Mouse (Mus musculus) urinary bladder, adult 18-20 months (tissue): ENCODE results near the gene Nf2.

Experiments
- DNase-seq, 2 experiments: peaks; one replicate each; pipeline ENCODE4 v3.0.0; 2022; ENCODE audit warnings: low spot score in 2 of 2, mixed read lengths in 2 of 2

Gene Nf2

GRCm38 (mm10) chr11:4849258-4849943 lies at the start of gene Nf2:
Gene Nf2 (minus strand): TSS chr11:4849536.
- DNase-seq = peak; percentile 89 to 97

- DNase-seq = peak; percentile 68 to 74
Measured at GRCm38 (mm10) chr11:4894848-4895816, 45.8 kb upstream of the Nf2 start, which contains the start of gene Thoc5. Gene Thoc5 (plus strand): TSS chr11:4895320.

- no peak for DNase-seq
Measured at GRCm38 (mm10) chr11:4886987-4887386, 37.7 kb upstream of the Nf2 start.

- DNase-seq = peak in 1 of 2 experiments; percentile 25
Measured at GRCm38 (mm10) chr11:4885385-4885903, 36.1 kb upstream of the Nf2 start.

GRCm38 (mm10) chr11:4882892-4883627 lies 33.7 kb upstream of the Nf2 start:
- peak; percentile 20 to 33 for DNase-seq

- DNase-seq = no peak
Measured at GRCm38 (mm10) chr11:4881087-4881486, 31.8 kb upstream of the Nf2 start.

- DNase-seq = no peak
Measured at GRCm38 (mm10) chr11:4874551-4874950, 25.2 kb upstream of the Nf2 start.

GRCm38 (mm10) chr11:4873755-4874475 lies 24.6 kb upstream of the Nf2 start, which contains the start of gene Nipsnap1:
Gene Nipsnap1 (plus strand): TSS chr11:4873951.
- peak; percentile 62 for DNase-seq

GRCm38 (mm10) chr11:4865645-4866251 lies 16.4 kb upstream of the Nf2 start:
- no peak for DNase-seq

GRCm38 (mm10) chr11:4862730-4863129 lies 13.4 kb upstream of the Nf2 start:
- no peak for DNase-seq

- no peak for DNase-seq
Measured at GRCm38 (mm10) chr11:4861816-4862604, 12.7 kb upstream of the Nf2 start.

GRCm38 (mm10) chr11:4860986-4861385 lies 11.7 kb upstream of the Nf2 start:
- DNase-seq = peak in 1 of 2 experiments; percentile 41

GRCm38 (mm10) chr11:4858416-4858815 lies 9.1 kb upstream of the Nf2 start:
- no peak for DNase-seq

- no peak for DNase-seq
Measured at GRCm38 (mm10) chr11:4854181-4854580, 4.8 kb upstream of the Nf2 start.

- no peak for DNase-seq
Measured at GRCm38 (mm10) chr11:4853021-4853420, 3.7 kb upstream of the Nf2 start.

GRCm38 (mm10) chr11:4850404-4850803 lies 1.1 kb upstream of the Nf2 start:
- no peak for DNase-seq

GRCm38 (mm10) chr11:4848483-4849248 lies 670 bp downstream of the Nf2 start:
- peak; percentile 6 to 44 for DNase-seq

- no peak for DNase-seq
Measured at GRCm38 (mm10) chr11:4840942-4841526, 8.3 kb downstream of the Nf2 start.
